Mouse (Mus musculus) erythroblast, embryonic 14.5 days (primary cell): ENCODE results near the gene Cdc14b.

Experiments
- GATA1 ChIP-seq: IDR thresholded peaks from 2 replicates; pipeline ENCODE4 v1.6.1; 2012; ENCODE audit warnings: low read length, inconsistent platforms, mixed read lengths
- TAL1 ChIP-seq: IDR thresholded peaks from 3 replicates; pipeline ENCODE4 v1.6.1; 2012; ENCODE audit warnings: low read length, inconsistent platforms, mixed read lengths

GRCm38 (mm10) chr13:64235777-64236176 lies 39.3 kb downstream of the Cdc14b start:
- TF ChIP-seq GATA1 (no peak), TAL1 (no peak)
